ENCODE assay signal across 11 mouse cellular contexts in genomic region chr12:113097040-113097439, GRCm38 (mm10). TPM values are rescaled to one million over a fixed set of nuclear protein-coding genes. Genes with fewer than 3 reads are reported as not detected.
DNase-seq lines count a peak whose midpoint lies in the region; ATAC-seq and TF ChIP-seq lines count a peak whose summit lies in the region.
"Had no signal": no experiment of that assay in that cellular context is flagged by ENCODE, and none has a peak within 500 bp of the region (broad histone marks: within the 10 kb centered on the region; RNA-seq: fewer than 3 reads in every experiment).

No protein-coding gene starts in this region.

- H3K27me3 ChIP-seq in kidney, embryonic 16.5 days (ENCODE audit: insufficient read depth, low read length): no peaks in the 10 kb centered on the region
- H3K27me3 ChIP-seq in embryonic facial prominence, embryonic 13.5 days: no peaks in the 10 kb centered on the region
- H3K27me3 ChIP-seq in hindbrain, embryonic 16.5 days (replicated peaks; ENCODE audit: control insufficient read depth, insufficient read depth, low read length): no peaks in the 10 kb centered on the region
- no peaks in the 10 kb centered on the region for H3K27me3 ChIP-seq in midbrain, postnatal 0 days (ENCODE audit: insufficient read depth, low read length)
- H3K27me3 ChIP-seq: Patski had no signal

- H3K4me3 ChIP-seq in kidney, embryonic 16.5 days (ENCODE audit: low read length): no peak overlapping the region; the same call in 1 of the 2 replicates
- H3K4me3 ChIP-seq in embryonic facial prominence, embryonic 13.5 days: peak overlapping the region; percentile 98
- peak overlapping the region; percentile 96 for H3K4me3 ChIP-seq in hindbrain, embryonic 16.5 days (ENCODE audit: low read length)
- peak overlapping the region; percentile 91; the same call in 1 of the 2 replicates for H3K4me3 ChIP-seq in midbrain, postnatal 0 days (ENCODE audit: low read depth, low read length)

- H3K9me3 ChIP-seq in kidney, embryonic 16.5 days (ENCODE audit: low read length): no peaks in the 10 kb centered on the region
- no peaks in the 10 kb centered on the region for H3K9me3 ChIP-seq in embryonic facial prominence, embryonic 13.5 days
- no peaks in the 10 kb centered on the region for H3K9me3 ChIP-seq in hindbrain, embryonic 16.5 days (ENCODE audit: control insufficient read depth, low read length)
- no peaks in the 10 kb centered on the region for H3K9me3 ChIP-seq in midbrain, postnatal 0 days (ENCODE audit: low read length)

- peak overlapping the region; percentile 83 for H3K4me2 ChIP-seq in kidney, embryonic 16.5 days (replicated peaks; ENCODE audit: low read depth, low read length)
- peak overlapping the region; percentile 93 for H3K4me2 ChIP-seq in embryonic facial prominence, embryonic 13.5 days
- H3K4me2 ChIP-seq in hindbrain, embryonic 16.5 days (ENCODE audit: low read length): peak overlapping the region; percentile 98
- peak overlapping the region; percentile 98 for H3K4me2 ChIP-seq in midbrain, postnatal 0 days (ENCODE audit: low read depth, low read length, poor library complexity, severe bottlenecking)

- 89% methylated on average over 5 of the region's 5 CpGs for WGBS in kidney, embryonic 16.5 days
- WGBS in embryonic facial prominence, embryonic 13.5 days: 87% methylated on average over 5 of the region's 5 CpGs
- 88% methylated on average over 5 of the region's 5 CpGs for WGBS in hindbrain, embryonic 16.5 days
- 87% methylated on average over 5 of the region's 5 CpGs for WGBS in midbrain, postnatal 0 days

- H3K4me1 ChIP-seq in kidney, embryonic 16.5 days (ENCODE audit: insufficient read depth, low read length): peaks cover 33% of the 10 kb centered on the region
- peaks cover 34% of the 10 kb centered on the region for H3K4me1 ChIP-seq in embryonic facial prominence, embryonic 13.5 days
- peaks cover 30% of the 10 kb centered on the region for H3K4me1 ChIP-seq in hindbrain, embryonic 16.5 days (ENCODE audit: control insufficient read depth, insufficient read depth, low read depth, low read length)
- peaks cover 22% of the 10 kb centered on the region; the same call in 1 of the 2 replicates for H3K4me1 ChIP-seq in midbrain, postnatal 0 days (ENCODE audit: insufficient read depth, low read length)

- no peak for DNase-seq in kidney, postnatal 14 days
- DNase-seq in midbrain, postnatal 0 days (ENCODE audit: low spot score): no peak
- DNase-seq in thymus, postnatal 10 days (ENCODE audit: low spot score in 2 of 2): no peak
- DNase-seq in adrenal gland, adult 2 months: no peak
- DNase-seq in ovary, postnatal 14 days (ENCODE audit: low spot score): no peak

- peak overlapping the region; percentile 100 for H3K9ac ChIP-seq in kidney, embryonic 16.5 days (replicated peaks; ENCODE audit: low read length)
- H3K9ac ChIP-seq in embryonic facial prominence, embryonic 13.5 days: peak overlapping the region; percentile 99
- H3K9ac ChIP-seq in hindbrain, embryonic 16.5 days (ENCODE audit: low read depth, low read length): peak overlapping the region; percentile 99
- peak overlapping the region; percentile 92; the same call in 1 of the 2 replicates for H3K9ac ChIP-seq in midbrain, postnatal 0 days (replicated peaks; ENCODE audit: low read length, poor library complexity, severe bottlenecking)

- ATAC-seq in kidney, embryonic 16.5 days (ENCODE audit: low FRiP score, low TSS enrichment): peak; percentile 2; the same call in 1 of the 2 replicates
- no peak for ATAC-seq in embryonic facial prominence, embryonic 13.5 days (ENCODE audit: insufficient number of reproducible peaks, insufficient read depth, low FRiP score, low TSS enrichment, low read depth)
- ATAC-seq in hindbrain, embryonic 16.5 days: 0 out of 2 replicates have a peak, but pooled peaks have one; percentile 3
- no peak for ATAC-seq in midbrain, postnatal 0 days (ENCODE audit: low FRiP score)

- no peak overlapping the region for H3K27ac ChIP-seq in kidney, embryonic 16.5 days (ENCODE audit: low read length)
- no peak overlapping the region for H3K27ac ChIP-seq in embryonic facial prominence, embryonic 13.5 days
- H3K27ac ChIP-seq in hindbrain, embryonic 16.5 days (ENCODE audit: low read depth, low read length): peak overlapping the region; percentile 87; the same call in 1 of the 2 replicates
- peak overlapping the region; percentile 91; the same call in 1 of the 2 replicates for H3K27ac ChIP-seq in midbrain, postnatal 0 days (ENCODE audit: low read depth, low read length)

- no peak for TF ChIP-seq CTCF in midbrain, postnatal 0 days (IDR thresholded peaks at IDR 0.05)

- no peaks in the 10 kb centered on the region for H3K36me3 ChIP-seq in kidney, embryonic 16.5 days (ENCODE audit: insufficient read depth, low read length)
- peaks cover 4% of the 10 kb centered on the region; the same call in 1 of the 2 replicates for H3K36me3 ChIP-seq in embryonic facial prominence, embryonic 13.5 days
- no peaks in the 10 kb centered on the region for H3K36me3 ChIP-seq in hindbrain, embryonic 16.5 days (ENCODE audit: control insufficient read depth, insufficient read depth, low read length)
- peaks cover 4% of the 10 kb centered on the region; the same call in 1 of the 2 replicates for H3K36me3 ChIP-seq in midbrain, postnatal 0 days (ENCODE audit: insufficient read depth, low read length)

RNA-seq across cellular contexts. Expression of gene Mta1, which starts 1.0 kb away (rescaled TPM):
- 15.4 and 15.9 TPM in 2 replicates for polyA plus RNA-seq in kidney, embryonic 16.5 days (2015; fragmentation: Nextera tagmentation; extraction: Ambion mirVana)
- polyA plus RNA-seq in embryonic facial prominence, embryonic 13.5 days (2015; fragmentation: Nextera tagmentation; extraction: Ambion mirVana): 18.5 and 18.6 TPM in 2 replicates
- 13.4 and 14.6 TPM in 2 replicates for polyA plus RNA-seq in hindbrain, embryonic 16.5 days (2015; fragmentation: Nextera tagmentation; extraction: Ambion mirVana)
- total RNA-seq in midbrain, postnatal 0 days (2014; rRNA removed): 48.3 and 55.2 TPM in 2 replicates
- polyA plus RNA-seq in midbrain, postnatal 0 days (2015; fragmentation: Nextera tagmentation; extraction: Ambion mirVana): 15.3 and 16.8 TPM in 2 replicates
- total RNA-seq in adrenal gland, adult 2 months (2021): 100 to 1,000 TPM in 1 of 2 experiments, 10 to 100 TPM in 1; 76.6 to 102 TPM
- 164 TPM in 2 replicates for polyA plus RNA-seq in adrenal gland, adult 2 months (2012; rRNA removed)

RNA-seq across cellular contexts. Expression of gene Tex22, which starts 22.7 kb away (rescaled TPM):
- polyA plus RNA-seq in kidney, embryonic 16.5 days (2015; fragmentation: Nextera tagmentation; extraction: Ambion mirVana): not detected in 2 replicates
- polyA plus RNA-seq in embryonic facial prominence, embryonic 13.5 days (2015; fragmentation: Nextera tagmentation; extraction: Ambion mirVana): not detected in 2 replicates
- polyA plus RNA-seq in hindbrain, embryonic 16.5 days (2015; fragmentation: Nextera tagmentation; extraction: Ambion mirVana): not detected in 2 replicates
- total RNA-seq in midbrain, postnatal 0 days (2014; rRNA removed): 0.85 and 2.2 TPM in 2 replicates
- polyA plus RNA-seq in midbrain, postnatal 0 days (2015; fragmentation: Nextera tagmentation; extraction: Ambion mirVana): 0.15 TPM in 1 of 2 replicates, not detected in the other
- under 1 TPM; 0.28 to 0.43 TPM for total RNA-seq in adrenal gland, adult 2 months (2021)
- 0.35 and 0.90 TPM in 2 replicates for polyA plus RNA-seq in adrenal gland, adult 2 months (2012; rRNA removed)
- total RNA-seq: hematopoietic stem cell, adult 5-6 weeks; liver, adult 2 months had no signal
- polyA plus RNA-seq: Patski had no signal

RNA-seq across cellular contexts. Expression of gene Crip2, which starts 43.0 kb away (rescaled TPM):
- 244 and 263 TPM in 2 replicates for polyA plus RNA-seq in kidney, embryonic 16.5 days (2015; fragmentation: Nextera tagmentation; extraction: Ambion mirVana)
- polyA plus RNA-seq in embryonic facial prominence, embryonic 13.5 days (2015; fragmentation: Nextera tagmentation; extraction: Ambion mirVana): 63.4 and 72.3 TPM in 2 replicates
- 342 and 346 TPM in 2 replicates for polyA plus RNA-seq in hindbrain, embryonic 16.5 days (2015; fragmentation: Nextera tagmentation; extraction: Ambion mirVana)
- total RNA-seq in midbrain, postnatal 0 days (2014; rRNA removed): 147 and 185 TPM in 2 replicates
- 317 and 336 TPM in 2 replicates for polyA plus RNA-seq in midbrain, postnatal 0 days (2015; fragmentation: Nextera tagmentation; extraction: Ambion mirVana)
- 10 to 100 TPM; 57.5 to 58.2 TPM for total RNA-seq in adrenal gland, adult 2 months (2021)
- 159 and 168 TPM in 2 replicates for polyA plus RNA-seq in adrenal gland, adult 2 months (2012; rRNA removed)

RNA-seq across cellular contexts. Expression of gene Crip1, which starts 49.1 kb away (rescaled TPM):
- 270 and 293 TPM in 2 replicates for polyA plus RNA-seq in kidney, embryonic 16.5 days (2015; fragmentation: Nextera tagmentation; extraction: Ambion mirVana)
- 224 and 230 TPM in 2 replicates for polyA plus RNA-seq in embryonic facial prominence, embryonic 13.5 days (2015; fragmentation: Nextera tagmentation; extraction: Ambion mirVana)
- 29.8 and 40.7 TPM in 2 replicates for polyA plus RNA-seq in hindbrain, embryonic 16.5 days (2015; fragmentation: Nextera tagmentation; extraction: Ambion mirVana)
- 2.5 and 3.9 TPM in 2 replicates for total RNA-seq in midbrain, postnatal 0 days (2014; rRNA removed)
- 25.0 and 26.0 TPM in 2 replicates for polyA plus RNA-seq in midbrain, postnatal 0 days (2015; fragmentation: Nextera tagmentation; extraction: Ambion mirVana)
- total RNA-seq in adrenal gland, adult 2 months (2021): 100 to 1,000 TPM in 1 of 2 experiments, 10 to 100 TPM in 1; 51.5 to 101 TPM
- polyA plus RNA-seq in adrenal gland, adult 2 months (2012; rRNA removed): 31.7 and 36.9 TPM in 2 replicates

RNA-seq across cellular contexts. Expression of gene Tedc1, which starts 59.2 kb away (rescaled TPM):
- 38.2 and 45.5 TPM in 2 replicates for polyA plus RNA-seq in kidney, embryonic 16.5 days (2015; fragmentation: Nextera tagmentation; extraction: Ambion mirVana)
- 32.0 and 33.9 TPM in 2 replicates for polyA plus RNA-seq in embryonic facial prominence, embryonic 13.5 days (2015; fragmentation: Nextera tagmentation; extraction: Ambion mirVana)
- 14.5 and 18.3 TPM in 2 replicates for polyA plus RNA-seq in hindbrain, embryonic 16.5 days (2015; fragmentation: Nextera tagmentation; extraction: Ambion mirVana)
- total RNA-seq in midbrain, postnatal 0 days (2014; rRNA removed): 4.3 and 17.0 TPM in 2 replicates
- polyA plus RNA-seq in midbrain, postnatal 0 days (2015; fragmentation: Nextera tagmentation; extraction: Ambion mirVana): 8.8 and 8.9 TPM in 2 replicates
- 1 to 10 TPM in 1 of 2 experiments, under 1 TPM in 1; 0.66 to 1.4 TPM for total RNA-seq in adrenal gland, adult 2 months (2021)
- 3.6 and 6.6 TPM in 2 replicates for polyA plus RNA-seq in adrenal gland, adult 2 months (2012; rRNA removed)

Comparison
In these comparisons a context has a peak if more than half of its experiments do, and no peak if none do; other contexts are left out.
1. ATAC-seq: peak in kidney, embryonic 16.5 days (single experiment) and hindbrain, embryonic 16.5 days (single experiment); none in embryonic facial prominence, embryonic 13.5 days (single experiment) and midbrain, postnatal 0 days (single experiment).
2. H3K27ac ChIP-seq: peak in hindbrain, embryonic 16.5 days (single experiment) and midbrain, postnatal 0 days (single experiment); none in kidney, embryonic 16.5 days (single experiment) and embryonic facial prominence, embryonic 13.5 days (single experiment).
3. Peak in every context shown above with its lines, with median percentiles within 50 percentile points of each other: H3K4me2 ChIP-seq and H3K9ac ChIP-seq.